Mouse (Mus musculus): Measurements from ENCODE around the gene Aph1b.

DNA sequence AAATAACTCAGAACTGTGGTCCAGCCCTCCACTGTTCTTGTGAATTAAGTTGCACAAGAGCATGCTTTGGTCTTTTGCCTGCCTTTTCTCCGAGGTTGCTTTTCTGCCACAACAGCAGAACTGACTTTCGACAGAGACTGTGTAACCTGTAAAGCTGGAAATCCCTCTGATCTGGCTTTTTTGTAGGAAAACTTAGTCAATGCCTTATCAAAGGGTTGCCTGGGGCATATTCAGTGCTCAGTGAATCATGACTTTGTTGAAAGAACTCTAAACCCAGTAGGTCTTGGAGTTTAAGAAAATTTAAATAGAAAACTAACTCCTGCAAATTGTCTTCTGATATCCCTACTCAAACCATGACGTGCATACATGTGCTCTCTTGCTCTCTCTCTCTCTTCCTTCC lies 64.7 kb downstream of the Aph1b start:
- TF ChIP-seq GATA1 (IDR thresholded peaks at IDR 0.05; ENCODE audit: low read length), result no peak
- TF ChIP-seq TAL1 (IDR thresholded peaks at IDR 0.05; ENCODE audit: low read length), result no peak
